Mouse (Mus musculus) layer of hippocampus, postnatal 10 days (tissue): ENCODE data around the gene Emsy. TPM values are rescaled to one million over a fixed set of nuclear protein-coding genes. Genes with fewer than 3 reads are reported as not detected.

Experiments used
- DNase-seq, 2 experiments: peaks; one replicate each; pipeline ENCODE4 v3.0.0; 2021; ENCODE audit warnings: low spot score in 2 of 2
- total RNA-seq, 2 experiments: library from RNA; stranded (reverse); gene quantifications; 2 replicates each; pipeline ENCODE4 v1.2.3; 2021

The Emsy gene
- total RNA-seq, 2 experiments from 2014 or later, result 47.8 to 55.5 TPM

DNA sequence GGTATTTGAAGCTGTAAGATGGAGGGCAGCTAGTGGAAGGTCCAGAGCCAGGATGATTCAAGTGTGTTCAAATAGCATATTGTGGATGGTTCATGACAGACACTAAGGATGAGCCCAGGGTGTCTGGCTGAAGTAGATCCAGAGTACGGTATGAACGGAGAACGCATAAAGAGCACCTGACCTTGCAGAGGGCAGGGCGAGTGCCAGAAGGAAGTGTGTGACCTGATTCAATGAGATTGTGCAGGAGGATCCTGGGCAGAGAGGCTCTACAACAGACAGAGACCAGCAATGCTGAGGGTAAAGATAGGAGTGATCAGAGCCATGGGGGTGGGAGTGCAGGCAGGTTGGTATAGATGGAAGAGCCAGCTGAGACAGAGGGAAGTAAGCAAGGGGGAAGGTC lies 14.2 kb upstream of the Emsy start:
- no peak for DNase-seq

DNA sequence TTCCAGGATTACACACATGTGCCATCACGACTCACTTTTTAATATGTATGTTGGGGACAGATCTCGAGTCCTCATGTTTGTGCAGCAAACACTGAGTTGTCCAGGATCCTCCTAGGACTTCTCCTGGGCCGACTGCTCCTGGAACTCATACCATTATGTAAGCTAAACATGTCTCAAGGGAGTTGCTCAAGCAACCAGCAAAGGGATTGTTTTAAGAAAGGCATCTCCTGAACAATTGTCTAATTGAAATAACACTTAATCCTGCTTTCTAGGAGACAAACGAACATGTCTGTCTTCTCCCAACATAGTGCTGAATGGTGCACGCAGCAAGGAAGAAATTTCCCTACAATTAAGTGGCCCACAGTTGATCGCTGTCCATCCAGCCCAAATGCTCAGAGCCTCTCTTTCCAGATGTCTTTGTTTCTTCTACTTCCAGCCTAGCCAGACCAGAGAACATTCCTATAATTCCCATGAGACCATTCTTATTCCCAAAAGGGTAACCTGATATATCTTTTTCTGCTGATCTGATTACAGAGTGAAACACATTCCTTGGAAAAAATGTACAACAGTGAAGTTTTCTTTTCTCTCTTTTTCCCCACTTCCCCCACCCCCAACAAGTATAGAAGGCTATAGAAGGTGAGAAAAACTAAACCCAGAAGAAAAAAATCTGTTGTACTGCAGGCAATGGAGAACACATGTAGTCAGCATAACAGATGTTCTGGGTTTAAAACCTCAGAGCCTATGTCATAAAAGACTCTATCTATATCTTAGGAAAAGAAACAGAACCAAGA lies 11.6 kb upstream of the Emsy start:
- DNase-seq, result no peak

DNA sequence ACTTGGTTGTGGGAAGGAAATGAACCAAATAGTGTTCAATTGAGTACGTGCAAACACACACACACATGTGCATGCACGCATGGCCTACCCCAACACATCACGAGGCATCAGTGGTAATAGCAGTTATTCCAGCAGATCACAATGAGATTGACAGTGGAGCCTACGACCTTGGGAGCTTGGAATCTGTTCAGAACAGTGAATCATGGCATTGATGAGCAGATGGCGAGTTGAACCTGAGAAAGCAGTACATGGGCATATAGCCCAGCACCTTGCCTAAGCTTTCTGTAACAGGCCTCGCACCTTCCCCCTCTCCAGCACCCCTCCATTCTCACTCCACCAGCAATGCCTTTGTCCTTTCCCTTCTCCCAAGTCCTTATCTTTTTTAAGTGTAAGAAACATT lies 9.1 kb upstream of the Emsy start:
- no peak for DNase-seq

DNA sequence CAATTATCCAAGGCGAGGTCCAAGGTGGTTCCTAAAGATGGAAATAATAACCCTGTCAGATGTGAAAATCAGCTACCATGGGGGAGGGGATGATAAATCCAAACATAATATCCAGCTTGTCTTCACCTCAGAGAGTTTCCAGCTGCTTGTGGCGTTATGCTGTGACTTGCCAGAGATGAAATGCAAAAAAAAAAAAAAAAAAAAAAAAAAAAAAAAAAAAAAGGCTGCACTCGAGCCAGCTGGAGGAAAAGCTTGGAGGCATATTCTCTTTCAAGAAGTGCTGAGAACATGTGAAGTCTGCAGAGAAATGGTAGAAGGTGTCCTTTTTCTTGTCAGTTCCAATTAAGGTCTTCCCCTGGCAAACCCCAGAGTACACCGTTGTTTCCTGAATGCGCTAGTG lies 8.6 kb upstream of the Emsy start:
- DNase-seq, result no peak

DNA sequence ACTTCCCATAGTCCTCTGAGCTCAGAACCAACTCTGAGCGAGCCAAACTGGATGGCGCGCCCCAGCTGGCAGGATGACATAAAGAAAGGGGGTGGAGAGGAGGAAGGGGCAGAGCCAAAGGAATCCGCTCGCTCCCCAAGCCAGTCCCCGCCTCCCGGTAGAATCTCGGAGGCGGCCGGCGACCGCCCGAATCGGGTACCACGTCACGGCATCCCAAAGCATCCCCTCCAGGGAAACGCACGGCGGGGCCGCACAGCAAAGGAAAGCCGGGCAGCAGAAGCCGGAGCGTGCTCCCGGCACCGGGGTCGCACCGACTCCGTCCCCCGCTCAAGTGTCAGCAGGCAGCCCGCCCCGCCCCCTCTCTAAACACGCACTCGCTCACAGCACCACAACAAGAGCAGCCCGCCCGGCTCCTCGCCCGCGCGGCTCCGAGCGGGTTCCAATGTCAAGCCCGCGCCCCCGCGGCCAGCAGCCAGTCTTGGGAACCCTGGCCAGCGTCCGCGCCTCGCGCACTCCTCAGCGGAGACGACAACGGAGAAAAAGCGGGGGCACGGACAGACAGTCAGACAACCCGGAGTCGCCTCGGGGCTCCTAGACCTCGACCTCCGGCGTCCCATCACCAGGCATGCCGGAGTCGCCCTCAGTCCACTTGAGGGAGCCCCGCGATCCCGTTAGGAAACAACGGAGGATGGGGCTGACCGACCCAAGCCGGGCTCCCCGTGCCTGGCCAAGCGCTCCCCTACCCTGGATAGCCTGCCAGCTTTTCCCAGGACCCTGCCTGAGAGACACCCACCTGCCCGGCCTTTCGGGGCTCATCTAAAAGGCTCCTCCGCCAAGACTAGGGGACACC lies 677 bp downstream of the Emsy start:
- DNase-seq, result peak; percentile 78 to 82

DNA sequence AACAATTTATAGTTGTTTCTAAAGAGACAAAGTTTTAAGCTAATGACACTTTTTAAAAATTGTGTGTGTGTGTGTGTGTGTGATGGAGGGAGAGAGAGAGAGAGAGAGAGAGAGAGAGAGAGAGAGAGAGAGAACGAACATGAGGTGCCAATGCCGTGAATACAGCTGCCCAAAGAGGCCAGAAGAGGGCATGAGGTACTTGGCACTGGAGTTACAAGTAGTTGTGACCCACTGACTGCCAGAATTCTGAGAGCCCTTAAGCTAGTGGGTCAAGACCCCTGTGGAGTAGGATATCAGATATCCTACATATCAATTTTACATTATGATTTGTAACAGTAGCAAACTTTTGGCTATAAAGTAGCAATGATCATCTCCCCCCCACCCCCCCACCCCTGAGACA lies 4.9 kb downstream of the Emsy start:
- DNase-seq, result no peak

DNA sequence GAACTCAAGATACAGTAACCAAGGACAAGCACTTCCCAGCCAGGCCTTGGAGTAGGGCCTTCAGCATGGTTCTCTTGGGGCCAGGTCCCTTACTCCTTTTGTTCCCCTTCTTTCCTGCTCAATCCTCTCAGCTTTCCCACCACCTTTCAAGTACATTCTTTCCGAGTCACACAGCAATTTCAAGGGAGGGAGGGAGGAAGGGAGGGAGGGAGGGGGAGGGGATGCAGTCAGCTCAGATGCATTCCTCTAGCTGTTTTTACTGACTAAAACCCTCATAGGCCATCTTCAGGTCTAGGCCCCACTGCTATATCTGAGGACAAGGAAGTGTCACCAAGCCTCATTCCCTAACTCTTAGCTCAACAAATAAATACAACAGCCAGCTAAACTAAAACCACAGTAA lies 12.3 kb downstream of the Emsy start:
- DNase-seq, result no peak

DNA sequence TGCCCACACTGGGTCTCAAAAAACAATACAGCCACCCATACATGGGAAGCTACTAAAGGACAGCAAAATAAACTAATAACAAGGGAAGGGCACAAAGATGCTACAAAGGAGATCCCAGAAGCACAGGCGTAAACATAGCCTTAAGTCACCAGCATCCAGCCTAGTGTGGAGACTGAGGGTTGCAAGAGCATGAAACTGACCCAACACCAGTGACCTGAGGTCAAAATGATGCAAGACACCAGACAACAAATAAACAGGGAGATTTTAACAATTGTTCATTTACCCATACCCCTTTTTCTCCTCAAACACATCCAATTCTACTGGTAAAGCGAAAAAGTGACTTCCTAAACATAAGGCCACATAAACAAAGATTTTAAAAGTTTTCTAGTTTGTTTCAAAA lies 20.0 kb downstream of the Emsy start:
- DNase-seq, result no peak

DNA sequence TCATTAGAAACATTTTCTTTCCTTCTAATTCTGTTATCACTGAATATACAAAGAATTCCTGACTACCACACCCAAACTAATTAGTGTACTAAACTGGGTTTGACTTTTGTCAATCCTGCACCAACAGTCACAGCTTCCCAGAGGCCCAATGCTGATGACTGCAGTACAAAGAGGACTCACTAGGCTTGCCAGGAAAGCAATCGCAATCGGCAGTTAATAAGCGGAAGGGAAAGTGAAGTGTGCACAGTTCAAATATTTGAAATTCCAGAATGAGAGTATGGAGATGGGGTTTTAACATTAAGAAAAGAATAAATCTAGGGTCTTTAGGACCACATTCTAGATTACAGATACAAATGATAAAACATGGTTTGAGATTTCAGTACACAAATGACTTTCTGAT lies 23.6 kb downstream of the Emsy start:
- DNase-seq, result no peak

DNA sequence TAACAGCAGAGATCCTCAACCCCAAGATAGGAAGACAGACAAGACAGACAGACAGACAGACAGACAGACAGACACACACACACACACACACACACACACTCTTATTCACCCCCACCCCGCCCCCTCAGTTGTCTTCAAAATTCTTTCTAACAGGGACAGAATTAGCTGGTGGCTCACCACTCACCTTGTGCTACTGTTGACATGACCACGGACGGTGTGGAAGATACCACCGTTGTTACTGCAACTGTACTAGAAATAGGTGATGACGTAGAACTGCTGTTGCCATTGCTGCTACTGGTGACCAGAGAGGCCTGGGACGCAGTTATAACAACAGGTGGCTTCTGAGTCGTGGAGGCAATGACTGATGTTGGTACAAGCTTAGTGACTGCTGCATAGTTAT lies 26.6 kb downstream of the Emsy start:
- no peak for DNase-seq

DNA sequence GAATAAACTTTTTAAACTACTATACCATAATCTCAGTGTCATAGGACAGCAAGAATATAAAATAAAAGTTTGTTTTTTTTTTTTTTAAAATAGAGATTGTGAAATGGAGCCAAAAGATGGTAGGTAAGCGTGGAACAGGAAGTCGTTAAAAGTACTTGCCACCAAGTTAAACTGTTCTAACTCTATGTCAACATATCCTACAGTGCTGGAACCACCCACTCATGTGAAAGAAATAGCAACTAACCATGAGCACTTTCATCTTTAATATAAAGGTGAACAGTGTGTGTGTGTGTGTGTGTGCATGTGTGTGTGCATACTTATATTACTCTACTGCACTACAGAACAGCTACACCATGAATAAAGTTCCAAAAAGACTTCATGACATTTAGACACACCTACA lies 38.8 kb downstream of the Emsy start:
- DNase-seq, result no peak

DNA sequence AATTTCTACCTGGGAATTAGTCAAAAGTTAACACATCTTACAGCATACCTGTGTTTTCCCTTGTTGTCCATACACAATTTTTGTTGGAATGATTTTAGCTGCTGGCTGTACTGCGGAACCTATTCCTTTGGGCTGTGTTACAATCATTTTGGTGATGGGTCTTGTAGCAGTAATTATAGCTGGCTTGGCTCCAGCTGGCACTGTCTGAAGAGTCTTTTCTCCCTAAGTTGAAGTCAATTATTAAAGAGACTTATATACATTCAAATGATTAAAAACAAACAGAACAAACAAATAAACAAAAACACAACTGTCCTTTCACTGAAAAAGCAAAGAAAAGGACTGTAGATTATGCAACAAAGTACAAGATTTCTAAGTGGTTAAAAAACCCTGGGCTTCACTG lies 43.6 kb downstream of the Emsy start:
- no peak for DNase-seq

DNA sequence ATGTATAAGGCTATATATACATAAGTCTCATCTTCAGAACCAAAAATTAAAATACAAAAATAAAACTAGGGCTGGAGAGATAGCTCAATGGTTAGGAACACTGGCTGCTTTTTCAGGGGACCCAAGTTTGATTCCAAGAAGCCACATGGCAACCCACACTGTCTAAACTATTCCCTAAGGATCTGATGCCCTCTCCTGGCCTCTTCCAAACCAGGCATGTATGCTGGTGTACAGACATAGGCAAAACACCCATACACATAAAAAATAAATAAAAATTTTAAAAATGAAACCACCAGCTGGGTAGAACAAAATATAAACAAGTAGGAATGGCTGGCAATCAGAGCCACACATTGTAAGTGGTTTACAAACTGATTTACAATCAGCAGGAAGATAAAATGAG lies 48.1 kb downstream of the Emsy start:
- no peak for DNase-seq

DNA sequence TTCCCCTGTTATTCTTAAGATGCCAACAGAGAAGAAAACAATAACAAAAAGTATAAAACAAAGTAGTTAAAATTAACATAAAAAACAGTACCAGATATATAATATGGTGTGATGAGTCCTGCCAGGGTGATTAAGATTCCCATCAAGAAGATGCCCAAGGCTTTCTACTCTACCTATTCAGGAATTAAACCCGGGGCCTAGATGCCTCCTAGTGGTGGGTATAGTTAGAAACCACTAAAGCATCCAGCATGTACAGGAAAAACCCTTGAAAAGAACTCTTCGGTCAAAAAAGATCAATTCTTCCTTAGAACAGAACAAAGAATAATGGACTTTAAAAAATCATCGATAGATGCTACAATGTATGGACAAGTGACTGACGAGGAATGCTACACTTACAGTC lies 49.4 kb downstream of the Emsy start:
- no peak for DNase-seq

DNA sequence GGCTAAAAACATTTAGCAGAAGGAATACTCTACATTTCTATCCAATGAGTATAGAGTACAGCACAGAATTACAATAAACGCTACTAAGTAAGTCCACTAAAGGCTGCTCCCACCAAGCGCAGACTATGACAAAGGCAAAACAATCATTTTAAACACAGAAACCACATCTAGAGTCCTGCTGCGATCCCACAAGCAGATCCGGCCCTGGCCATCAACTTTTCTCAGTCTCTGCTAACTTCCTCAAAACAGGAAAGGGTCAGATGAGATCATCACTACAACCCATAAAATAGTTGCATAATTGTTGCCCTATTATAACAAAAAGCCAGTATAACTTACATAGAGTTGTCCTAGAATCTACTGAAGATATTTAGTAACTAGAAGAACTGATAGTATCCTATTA lies 54.9 kb downstream of the Emsy start:
- DNase-seq, result no peak

DNA sequence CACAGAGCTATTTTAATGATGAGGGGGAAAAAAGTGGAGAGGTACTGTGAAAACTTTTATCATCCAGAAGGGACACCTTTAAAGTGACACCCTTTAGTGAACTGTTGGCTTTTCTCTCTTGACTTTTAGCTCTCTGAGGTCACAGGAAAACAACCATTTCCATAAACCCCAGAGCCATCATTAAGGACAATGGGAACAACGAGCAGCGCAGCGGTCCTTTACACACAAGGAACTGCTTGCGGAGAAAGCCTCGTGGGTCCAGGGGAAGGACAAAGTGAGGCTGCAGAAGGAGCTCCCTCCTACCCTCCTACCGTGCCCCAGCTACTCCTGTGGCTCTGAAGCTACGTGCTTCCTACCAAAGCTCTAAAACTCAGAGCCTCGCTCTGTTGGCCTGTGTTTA lies 59.2 kb downstream of the Emsy start:
- DNase-seq, result no peak

DNA sequence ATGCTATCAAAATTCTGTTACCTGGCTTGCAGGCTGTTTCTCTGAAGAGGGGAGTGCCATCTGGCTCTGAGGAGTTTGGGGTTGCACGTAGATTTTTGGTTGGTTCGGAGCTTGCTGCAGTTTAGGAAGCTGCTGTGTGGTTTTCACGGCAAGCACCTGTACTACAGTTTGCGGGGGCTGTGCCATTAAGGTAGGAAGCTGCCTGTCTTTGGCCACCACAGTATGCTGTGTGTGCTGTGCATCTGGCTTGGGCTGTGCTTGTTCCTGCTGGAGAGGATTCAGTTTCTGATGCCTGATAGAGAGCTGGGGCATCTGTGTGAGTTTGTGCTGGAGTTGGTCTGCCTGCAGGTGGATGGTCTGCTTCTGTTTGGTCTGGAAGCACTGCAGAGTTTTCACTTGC lies 61.9 kb downstream of the Emsy start:
- DNase-seq, result no peak

DNA sequence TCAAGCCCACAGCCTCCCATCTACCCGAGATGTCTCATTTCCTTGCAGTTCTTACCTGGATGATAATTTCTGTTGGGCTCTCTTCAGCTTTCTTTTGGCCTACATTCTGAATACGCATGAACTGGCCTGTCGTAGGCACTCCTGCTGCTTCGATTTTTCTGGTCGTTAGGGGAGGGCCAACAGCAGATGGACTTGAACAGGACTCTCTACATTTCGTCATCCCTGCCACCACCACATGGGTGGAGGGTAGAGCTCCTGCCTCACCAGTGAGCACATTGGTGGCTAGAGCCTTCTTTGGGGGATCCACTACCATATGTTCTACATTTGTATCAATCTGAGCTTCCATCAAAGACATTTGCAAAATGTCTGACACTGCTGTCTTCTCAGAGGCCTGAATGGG lies 63.3 kb downstream of the Emsy start:
- no peak for DNase-seq

DNA sequence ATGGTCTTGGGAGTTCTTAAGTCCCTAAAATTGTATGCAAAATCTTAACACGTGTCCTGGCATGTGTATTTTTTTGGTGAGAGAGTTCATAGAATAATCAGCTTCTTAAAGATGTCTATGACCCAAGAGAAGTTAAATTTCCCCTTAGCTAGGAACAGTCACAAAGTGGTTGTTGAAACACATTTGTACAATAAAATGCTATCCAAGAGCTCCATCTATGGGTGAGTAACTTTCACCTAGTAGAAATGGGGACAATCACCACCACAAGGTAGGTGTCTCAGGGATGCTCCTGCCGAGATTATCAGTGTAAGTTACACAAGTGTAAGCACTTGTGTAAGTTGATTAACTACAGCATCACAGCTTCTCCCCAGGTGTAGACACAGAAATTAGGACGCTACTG lies 67.6 kb downstream of the Emsy start:
- DNase-seq, result no peak

DNA sequence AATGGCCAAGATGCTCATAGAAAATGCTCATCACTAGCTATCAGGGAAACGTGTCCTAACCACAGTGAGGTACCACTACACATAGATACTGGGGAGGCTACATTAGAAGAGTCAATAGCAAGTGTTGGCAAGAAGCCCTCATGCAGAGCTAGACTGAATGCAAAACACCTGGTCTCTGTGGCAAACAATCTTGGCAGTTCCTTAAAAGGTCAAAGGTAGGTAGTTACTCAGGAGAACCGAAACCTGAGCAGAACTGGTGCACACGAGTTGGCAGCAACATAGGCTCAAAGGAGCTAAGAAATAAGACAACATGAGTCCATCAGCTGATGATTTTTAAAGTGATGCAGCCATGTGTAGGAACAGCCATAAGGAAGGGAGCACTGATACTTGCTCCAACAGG lies 70.3 kb downstream of the Emsy start:
- DNase-seq, result no peak

DNA sequence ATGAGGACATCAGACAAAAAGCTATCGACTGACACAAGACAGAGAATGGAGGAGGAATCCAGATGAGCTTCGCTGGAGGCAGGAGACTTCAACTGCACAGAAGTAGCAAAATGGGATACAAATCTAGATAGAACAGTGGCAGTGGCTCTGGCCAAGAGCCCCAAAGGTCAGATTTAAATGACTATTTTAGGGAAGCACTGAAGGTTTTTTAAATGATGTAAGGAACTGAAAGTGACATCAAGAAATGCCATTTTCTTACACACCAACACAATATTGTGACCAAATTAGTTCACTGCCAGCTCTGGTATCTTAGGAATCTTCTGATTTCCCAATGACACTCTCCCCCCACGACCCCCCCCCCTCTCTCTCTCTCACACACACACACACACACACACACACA lies 72.0 kb downstream of the Emsy start:
- DNase-seq, result no peak

DNA sequence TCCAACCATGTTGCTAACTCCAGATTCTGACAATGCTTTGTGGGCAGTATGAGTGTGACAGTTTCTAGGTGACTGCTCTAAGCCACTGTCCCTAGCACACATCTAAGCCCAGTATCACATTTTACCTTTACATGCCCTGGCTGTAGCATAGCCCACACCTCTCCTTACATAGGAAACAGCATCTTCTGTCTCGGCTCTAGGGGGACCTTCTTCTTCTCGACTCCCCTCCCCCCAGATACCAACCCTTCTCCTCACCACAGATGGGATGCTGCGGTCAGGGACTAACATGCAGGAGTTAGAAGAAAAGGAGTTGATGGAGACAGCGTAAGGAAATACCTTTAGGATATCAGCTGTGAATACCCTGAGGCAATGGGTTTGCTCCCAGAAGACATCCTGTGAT lies 75.3 kb downstream of the Emsy start:
- no peak for DNase-seq

DNA sequence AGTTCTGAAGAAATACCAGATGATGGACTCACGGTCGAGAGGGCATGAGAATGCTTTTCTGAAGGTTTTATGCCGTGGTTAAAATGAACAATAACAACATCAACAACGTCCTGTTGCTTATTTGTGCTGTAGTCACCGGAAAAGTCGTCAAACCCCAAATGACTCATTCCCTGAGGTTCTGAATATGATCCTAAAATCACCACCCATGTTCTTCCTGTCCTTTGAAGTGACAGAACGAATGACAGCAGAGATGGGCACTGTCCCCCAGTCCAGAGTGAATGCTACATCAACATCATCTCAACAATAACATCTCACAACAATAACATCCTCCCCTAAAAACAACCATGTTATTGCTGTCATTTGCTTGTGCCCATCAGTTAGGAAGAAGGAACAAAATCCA lies 76.1 kb downstream of the Emsy start:
- no peak for DNase-seq
